Mouse (Mus musculus) spleen, postnatal 36 days (tissue): ENCODE data around the gene Itih3.
A peak's percentile ranks its signal among the peaks of the same experiment; 100 is the strongest.

Source experiments
- DNase-seq, 2 experiments: peaks; one replicate each; pipeline ENCODE4 v3.0.0; 2022; ENCODE audit warnings: low spot score in 2 of 2, mixed read lengths in 1 of 2

Itih3 gene

DNA sequence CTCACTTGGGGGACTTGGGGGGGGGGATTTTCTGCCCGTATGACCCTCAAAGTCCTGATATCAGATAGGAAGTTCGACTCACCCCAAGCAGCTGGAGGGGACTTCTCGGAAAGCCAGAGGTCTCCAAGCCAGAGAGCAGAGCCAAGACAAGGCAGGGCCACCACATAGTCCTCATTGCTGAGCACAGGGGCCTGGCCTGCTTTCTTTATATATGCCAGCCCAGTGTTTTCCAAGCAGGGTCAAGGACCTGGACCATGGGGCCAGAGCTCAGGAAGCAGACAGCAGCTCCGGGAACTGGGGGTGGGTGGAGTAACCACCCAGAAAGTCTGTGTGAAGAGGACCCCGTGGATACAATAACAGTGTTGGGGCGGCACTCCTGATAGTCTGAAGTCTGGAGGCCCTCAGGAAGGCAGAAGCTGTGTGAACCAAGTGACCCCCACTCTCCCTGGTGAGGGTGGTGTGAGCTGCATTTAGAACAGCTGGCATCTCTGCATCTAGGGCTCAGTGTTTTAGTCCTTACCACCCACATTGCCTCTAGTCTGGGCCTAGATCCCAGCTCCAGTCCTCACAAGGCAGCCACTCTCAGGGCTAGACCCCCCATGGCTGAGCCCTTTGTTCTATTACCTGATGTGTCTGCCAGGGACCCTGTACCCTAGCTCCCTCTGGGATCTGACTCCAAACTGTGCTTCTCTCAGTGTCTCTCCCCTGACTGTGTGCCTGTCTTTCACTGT lies at the start of gene Itih3:
Gene Itih3, minus strand, starts transcription at position 386 of the 731 bp plus-strand sequence.
- DNase-seq: no peak

DNA sequence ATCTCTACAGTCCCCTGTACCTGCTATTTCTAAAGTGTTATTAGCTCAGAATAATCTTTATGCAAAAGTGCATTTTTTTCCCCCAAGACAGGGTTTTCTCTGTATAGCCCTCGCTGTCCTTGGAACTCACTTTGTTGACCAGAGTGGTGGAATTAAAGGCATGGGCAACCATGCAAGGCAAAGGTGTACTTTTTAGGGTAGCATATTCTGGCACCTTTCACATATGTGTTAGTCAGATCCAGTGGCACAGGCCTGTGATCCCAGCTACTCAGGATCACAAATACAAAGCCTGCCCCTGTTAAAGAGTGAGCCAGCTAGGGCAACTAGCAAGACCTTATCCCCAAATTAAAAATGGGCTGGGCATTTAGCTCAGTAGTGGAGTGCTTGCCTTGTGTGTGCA lies 36.8 kb upstream of the Itih3 start:
- DNase-seq: no peak

DNA sequence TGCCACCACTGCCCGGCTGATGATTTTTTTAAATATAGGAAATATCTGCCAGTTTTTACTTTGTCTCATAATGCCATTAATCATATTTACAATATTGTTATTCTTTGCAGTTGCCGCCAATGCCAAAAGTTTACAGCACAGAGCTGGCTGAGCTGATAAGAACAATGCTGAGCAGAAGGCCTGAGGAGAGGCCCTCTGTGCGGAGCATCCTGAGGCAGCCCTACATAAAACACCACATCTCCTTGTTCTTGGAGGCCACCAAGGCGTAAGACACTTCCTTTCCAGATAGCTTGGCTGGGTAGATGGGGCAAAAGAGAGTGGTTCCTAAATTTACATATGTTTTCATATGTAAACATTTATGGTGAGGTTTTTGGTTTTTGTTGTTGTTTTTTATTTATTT lies 35.5 kb upstream of the Itih3 start:
- no peak for DNase-seq

DNA sequence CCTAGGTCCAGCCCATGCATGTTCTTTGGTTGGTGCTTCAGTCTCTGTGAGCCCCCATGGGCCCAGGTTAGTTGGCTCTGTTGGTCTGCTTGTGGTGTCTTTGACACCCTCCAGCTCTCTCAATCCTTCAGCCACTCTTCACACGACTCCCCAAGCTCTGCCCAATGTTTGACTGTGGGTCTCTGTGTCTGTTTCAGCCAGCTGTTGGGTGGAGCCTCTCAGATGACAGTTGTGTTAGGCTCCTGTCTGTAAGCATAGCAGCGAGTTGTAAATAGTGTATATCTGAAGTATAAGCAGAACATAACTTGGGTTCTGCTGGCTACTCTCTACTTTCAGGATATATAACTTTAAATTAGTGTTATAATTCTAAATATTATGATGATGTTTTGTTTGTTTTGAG lies 35.0 kb upstream of the Itih3 start:
- no peak for DNase-seq

DNA sequence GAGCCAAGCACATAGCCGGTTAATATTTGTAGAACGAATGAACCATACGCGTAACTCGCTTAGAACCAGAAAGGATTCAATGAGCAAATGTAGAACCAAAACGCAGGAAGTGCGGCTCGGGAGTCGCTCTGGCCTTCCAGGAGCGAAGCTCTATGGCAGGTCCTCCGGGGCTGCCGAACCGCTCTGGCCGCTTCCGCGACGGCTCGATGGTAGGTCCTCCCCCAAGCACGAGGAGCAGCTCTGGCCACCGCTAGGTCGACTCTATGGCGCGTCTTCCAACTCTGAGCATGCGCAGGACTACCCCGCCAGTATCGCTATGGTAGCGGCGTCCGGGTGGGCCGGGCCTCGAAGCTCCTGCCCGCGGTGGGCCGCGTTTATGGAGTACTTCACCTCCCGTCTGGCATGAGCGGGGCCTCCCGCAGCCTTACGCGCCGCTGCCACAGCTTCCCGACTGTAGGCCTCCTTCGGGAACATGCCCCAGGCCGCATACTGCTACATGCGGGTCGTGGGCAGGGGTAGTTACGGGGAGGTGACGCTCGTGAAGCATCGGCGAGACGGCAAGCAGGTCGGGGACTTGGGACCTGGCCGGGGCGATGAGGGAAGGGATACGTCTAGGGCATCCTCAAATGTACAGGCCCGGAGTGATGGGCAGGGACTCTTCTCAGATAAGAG lies 27.7 kb upstream of the Itih3 start, which contains the start of gene Nek4:
Gene Nek4, plus strand, starts transcription at position 224 of the 672 bp plus-strand sequence.
- DNase-seq: peak; percentile 95 to 96

- no peak for DNase-seq
These were observed 26.4 kb upstream of the Itih3 start for GRCm38 (mm10) chr14:30949986-30950385.

GRCm38 (mm10) chr14:30944745-30945144 lies 21.2 kb upstream of the Itih3 start:
- no peak for DNase-seq

- peak; percentile 17 to 37 for DNase-seq
These were observed 20.5 kb upstream of the Itih3 start for GRCm38 (mm10) chr14:30943860-30944674.

DNA sequence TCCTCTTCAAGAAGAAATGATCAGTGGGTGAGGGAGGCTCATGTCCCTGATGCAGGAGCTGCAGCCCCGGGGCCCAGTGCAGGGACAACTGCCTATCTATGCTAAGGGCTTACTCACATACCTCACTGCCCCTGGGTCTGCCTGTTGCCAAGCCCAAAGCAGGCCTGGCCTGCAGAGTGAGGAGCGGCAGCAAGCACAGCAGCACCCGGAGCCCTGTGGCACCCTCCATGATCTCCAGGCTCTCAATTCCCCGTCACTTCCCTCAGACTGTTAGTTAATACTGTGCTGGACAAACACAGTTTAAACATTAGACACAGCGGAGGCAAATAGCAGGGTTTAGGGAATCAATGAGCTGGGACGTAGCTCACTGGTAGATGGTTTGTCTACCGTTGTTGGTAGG lies 19.5 kb upstream of the Itih3 start, which contains the start of gene Itih1:
Gene Itih1, minus strand, starts transcription at position 252 of the 400 bp plus-strand sequence.
- no peak for DNase-seq

DNA sequence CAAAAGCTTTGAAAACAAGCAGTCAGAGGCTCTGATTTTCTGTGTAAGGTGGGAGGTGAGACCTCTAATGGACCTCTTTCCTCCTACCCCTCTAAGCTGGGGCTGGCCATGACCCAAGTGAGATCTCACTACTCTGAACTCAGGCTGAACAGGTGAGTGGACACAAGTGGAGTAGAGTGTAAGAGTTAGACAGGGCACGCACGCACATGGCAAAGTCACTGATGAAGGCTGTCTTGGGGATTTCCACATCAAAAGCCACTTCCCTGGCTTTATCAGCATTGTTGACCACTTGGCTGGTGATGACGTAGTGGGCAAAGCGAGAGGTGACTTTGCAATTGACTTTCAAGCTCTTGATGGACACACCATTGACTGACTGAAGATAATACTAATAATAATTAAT lies 18.7 kb upstream of the Itih3 start:
- no peak for DNase-seq

- no peak for DNase-seq
These were observed 9.8 kb upstream of the Itih3 start for GRCm38 (mm10) chr14:30933351-30933750.

GRCm38 (mm10) chr14:30930386-30930785 lies 6.8 kb upstream of the Itih3 start:
- DNase-seq: no peak

DNA sequence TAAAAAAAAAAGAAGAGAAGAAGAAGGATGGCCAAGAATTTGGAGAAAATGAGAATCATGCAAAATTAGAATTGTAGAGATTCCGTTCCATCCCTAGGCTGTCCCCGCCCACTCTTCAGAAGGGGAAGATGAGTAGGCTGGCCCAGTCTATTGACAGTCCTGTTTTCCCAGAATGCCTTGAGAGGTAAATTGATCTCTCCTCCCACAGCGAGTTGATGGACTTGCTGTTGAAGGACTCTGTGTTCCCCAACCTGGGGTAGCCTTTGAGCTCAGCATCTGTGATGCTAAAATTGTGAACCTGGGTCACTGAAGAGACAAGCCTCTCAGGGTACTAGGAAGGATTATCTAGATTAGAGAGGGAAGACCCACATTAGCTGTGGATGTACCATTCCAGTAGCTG lies 1.9 kb upstream of the Itih3 start:
- no peak for DNase-seq

- no peak for DNase-seq
These were observed 1.4 kb downstream of the Itih3 start for GRCm38 (mm10) chr14:30922053-30922670.

GRCm38 (mm10) chr14:30916516-30916915 lies 7.0 kb downstream of the Itih3 start:
- DNase-seq: no peak

DNA sequence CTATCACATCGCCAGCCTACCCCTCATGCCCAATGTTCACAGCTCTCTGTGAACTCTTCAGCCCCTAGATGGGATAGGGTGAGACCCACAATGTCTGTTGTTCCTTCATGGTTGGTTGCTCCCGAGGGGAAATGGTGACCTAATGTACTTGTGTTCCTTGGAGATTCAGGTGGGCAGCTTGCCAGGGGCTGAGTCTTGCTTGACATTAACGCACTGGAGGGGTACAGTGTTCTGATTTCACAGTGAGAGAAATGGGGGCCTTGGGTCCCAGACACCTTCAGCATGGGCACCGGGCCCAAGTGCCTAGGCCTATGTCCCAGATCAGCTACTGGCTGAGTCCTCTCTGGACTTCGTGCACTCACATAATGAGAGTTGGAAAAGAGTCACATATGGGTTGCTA lies 10.2 kb downstream of the Itih3 start:
- no peak for DNase-seq

- no peak for DNase-seq
These were observed 10.9 kb downstream of the Itih3 start for GRCm38 (mm10) chr14:30912641-30913040.

DNA sequence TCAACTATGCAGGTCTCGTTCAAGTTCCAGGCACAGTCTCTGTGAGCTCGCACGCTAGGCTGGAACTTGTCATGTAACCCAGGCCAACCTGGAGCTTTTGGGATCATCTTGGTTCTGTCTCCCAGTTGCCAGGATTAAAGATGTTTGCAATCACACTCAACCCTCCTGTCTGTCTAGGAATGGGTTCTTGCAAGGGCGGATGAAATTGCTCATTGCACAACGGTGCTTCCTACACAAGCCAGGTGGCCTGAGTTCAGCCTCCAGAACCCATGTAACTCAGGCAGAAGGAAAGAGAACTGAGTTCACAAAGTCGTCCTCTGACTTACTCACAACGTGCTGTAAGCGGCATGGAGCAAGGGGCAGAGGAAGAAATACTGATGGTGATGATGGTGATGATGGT lies 12.4 kb downstream of the Itih3 start:
- no peak for DNase-seq

- peak; percentile 52 to 57 for DNase-seq
These were observed 15.7 kb downstream of the Itih3 start for GRCm38 (mm10) chr14:30907814-30908265.

GRCm38 (mm10) chr14:30906001-30906400 lies 17.6 kb downstream of the Itih3 start:
- no peak for DNase-seq

GRCm38 (mm10) chr14:30904307-30904706 lies 19.3 kb downstream of the Itih3 start:
- no peak for DNase-seq

DNA sequence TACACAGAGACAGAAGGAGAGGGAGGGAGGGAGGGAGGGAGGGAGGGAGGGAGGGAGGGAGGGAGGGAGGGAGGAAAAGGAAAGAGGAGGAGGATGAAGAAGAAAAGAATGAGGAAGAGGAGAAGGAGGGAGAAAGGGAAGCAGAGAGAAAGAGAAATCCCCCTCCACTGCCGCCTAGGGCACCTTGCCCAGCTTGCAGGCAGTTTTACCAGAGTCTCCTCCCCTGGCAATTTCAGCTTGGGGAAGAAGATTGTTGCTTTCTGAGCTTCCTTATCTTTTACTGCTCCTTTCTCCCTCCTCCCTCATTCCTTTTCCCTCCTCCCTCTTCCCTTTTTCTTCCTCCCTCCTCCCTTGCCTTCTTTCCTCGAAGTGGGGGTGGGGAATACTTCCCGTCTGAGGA lies 20.5 kb downstream of the Itih3 start:
- DNase-seq: no peak
